Mouse (Mus musculus) ES-E14 (cell line): ENCODE measurements around the gene Snap91.

Source experiments
- CHD2 ChIP-seq: IDR thresholded peaks from 2 replicates; pipeline ENCODE4 v1.6.1; 2014; ENCODE audit warnings: mild to moderate bottlenecking, low read depth, low read length, inconsistent platforms
- HCFC1 ChIP-seq: IDR thresholded peaks from 2 replicates; pipeline ENCODE4 v1.6.1; 2012; ENCODE audit warnings: low read length, inconsistent platforms, borderline replicate concordance; ENCODE audit not compliant: insufficient read depth
- ZC3H11A ChIP-seq: IDR thresholded peaks from 2 replicates; pipeline ENCODE4 v1.6.1; 2012; ENCODE audit warnings: low read depth, mild to moderate bottlenecking, inconsistent platforms, low read length, borderline replicate concordance

DNA sequence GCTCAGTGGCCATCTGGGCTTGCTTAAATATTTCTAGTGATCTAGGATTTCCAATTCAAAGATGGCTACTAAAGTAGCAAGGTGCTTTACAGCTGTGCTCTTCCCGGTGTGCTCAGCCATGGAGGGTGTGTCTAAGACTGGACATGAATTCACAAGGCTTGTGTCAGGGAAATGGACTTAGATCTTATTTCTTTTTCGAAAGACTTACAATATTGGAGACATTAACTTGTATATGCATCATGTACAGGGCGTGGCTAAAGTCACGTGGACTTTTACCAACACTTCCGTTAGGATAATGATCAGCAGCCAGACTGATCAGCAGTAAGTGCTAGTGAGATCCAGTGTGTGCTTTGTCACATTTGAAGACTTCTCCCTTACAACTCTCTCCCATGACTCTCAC lies 160.2 kb downstream of the Snap91 start:
- TF ChIP-seq CHD2 (no peak), HCFC1 (no peak), ZC3H11A (no peak)
